Mouse (Mus musculus) liver, embryonic 15.5 days (tissue): Measurements from ENCODE around the gene Pdlim7. TPM values are rescaled to one million over a fixed set of nuclear protein-coding genes. Genes with fewer than 3 reads are reported as not detected.
A peak's percentile ranks its signal among the peaks of the same experiment; 100 is the strongest.

ENCODE experiments used
- ATAC-seq: fragments of 200-750 bp; cut with Nextera tagmentation; 2 replicates; pipeline ENCODE4 v1.8.0; 2017; ENCODE audit warnings: moderate number of reproducible peaks, mild to moderate bottlenecking, moderate library complexity; ENCODE audit not compliant: insufficient read depth
- H3K27ac ChIP-seq: fragments of 300-500 bp; sonication (generic); replicated peaks from 2 replicates; pipeline ENCODE4 v1.5.1; 2015; ENCODE audit warnings: mild to moderate bottlenecking, inconsistent platforms
- H3K27me3 ChIP-seq: fragments of 300-500 bp; sonication (generic); 2 replicates; pipeline ENCODE4 v1.6.1; 2015; ENCODE audit warnings: mild to moderate bottlenecking, inconsistent platforms
- H3K36me3 ChIP-seq: fragments of 300-500 bp; sonication (generic); replicated peaks from 2 replicates; pipeline ENCODE4 v1.6.1; 2015; ENCODE audit warnings: moderate library complexity, mild to moderate bottlenecking, inconsistent platforms
- H3K4me1 ChIP-seq: fragments of 300-500 bp; sonication (generic); replicated peaks from 2 replicates; pipeline ENCODE4 v1.6.1; 2015; ENCODE audit warnings: inconsistent platforms
- H3K4me2 ChIP-seq: fragments of 300-500 bp; sonication (generic); 2 replicates; pipeline ENCODE4 v1.6.1; 2015; ENCODE audit warnings: moderate library complexity, mild to moderate bottlenecking, inconsistent platforms
- H3K4me3 ChIP-seq: fragments of 300-500 bp; sonication (generic); replicated peaks from 2 replicates; pipeline ENCODE4 v1.5.1; 2015; ENCODE audit warnings: mild to moderate bottlenecking, inconsistent platforms
- H3K9ac ChIP-seq: fragments of 300-500 bp; sonication (generic); 2 replicates; pipeline ENCODE4 v1.6.1; 2015; ENCODE audit warnings: moderate library complexity, mild to moderate bottlenecking, inconsistent platforms
- H3K9me3 ChIP-seq: fragments of 300-500 bp; sonication (generic); replicated peaks from 2 replicates; pipeline ENCODE4 v1.6.1; 2016; ENCODE audit warnings: inconsistent platforms
- WGBS: fragments of 180-500 bp; shearing (Covaris S2); methylation state at CpG from one replicate; pipeline ENCODE4 v1.1.7; 2015; ENCODE audit warnings: mixed read lengths; ENCODE audit not compliant: insufficient replicate concordance; 5-methylcytosine and 5-hydroxymethylcytosine counted together
- polyA plus RNA-seq: library from polyadenylated mRNA; unstranded; fragments of >200 nt; fragmentation: Nextera tagmentation; extraction: Ambion mirVana; gene quantifications from 2 replicates; pipeline ENCODE4 v1.2.1, GENCODE M21; 2015

Pdlim7 gene
- polyA plus RNA-seq, 1 experiment from 2014 or later, result 25.2 TPM

DNA sequence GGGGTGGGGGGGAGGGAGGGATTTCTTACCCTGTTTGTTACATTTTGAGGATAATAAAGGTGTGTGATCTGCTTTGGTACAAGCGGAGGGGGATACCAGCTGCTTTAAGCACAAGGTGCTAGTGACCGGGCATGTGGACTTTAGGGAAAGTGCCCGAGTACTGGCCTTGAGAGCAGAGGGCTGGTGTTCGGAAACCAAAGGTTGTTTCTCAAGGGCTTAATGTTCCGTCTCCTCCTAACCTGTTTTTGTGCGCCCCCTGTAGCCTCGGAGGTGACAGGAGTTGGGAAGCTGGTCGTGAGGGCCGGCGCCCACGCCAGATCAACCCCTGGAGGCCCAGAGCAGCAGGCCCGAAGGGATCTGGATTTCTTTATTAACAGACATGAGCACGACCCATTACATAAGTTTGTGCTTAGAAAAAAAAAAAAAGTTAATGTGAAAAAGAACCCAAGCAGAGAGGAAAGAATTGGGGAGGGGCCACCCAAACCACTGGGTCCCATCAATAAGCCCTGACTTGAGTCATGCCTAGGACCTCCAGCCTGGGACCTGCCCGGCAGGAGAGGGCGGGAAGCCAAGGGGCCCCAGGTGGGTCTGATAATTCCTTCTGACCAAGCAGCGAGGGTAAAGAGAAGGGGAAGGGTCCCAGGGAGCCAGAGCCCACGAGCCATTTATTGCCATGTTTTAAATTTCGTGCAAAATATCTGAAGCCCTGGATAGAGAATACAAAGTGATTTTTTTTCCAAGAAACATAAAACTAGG, 40.2 kb downstream of the Pdlim7 start:
- H3K9me3 ChIP-seq, result no peaks in the 10 kb centered on the region
- 17% methylated on average over 18 of the region's 18 CpGs for WGBS
- no peak for ATAC-seq
- H3K27me3 ChIP-seq, result peaks cover 86% of the 10 kb centered on the region
- H3K36me3 ChIP-seq, result no peaks in the 10 kb centered on the region
- no peak overlapping the region for H3K27ac ChIP-seq
- H3K4me1 ChIP-seq, result peaks cover 27% of the 10 kb centered on the region
- peak overlapping the region; percentile 91 for H3K4me2 ChIP-seq
- H3K9ac ChIP-seq, result no peak overlapping the region
- peak overlapping the region; percentile 59 for H3K4me3 ChIP-seq

DNA sequence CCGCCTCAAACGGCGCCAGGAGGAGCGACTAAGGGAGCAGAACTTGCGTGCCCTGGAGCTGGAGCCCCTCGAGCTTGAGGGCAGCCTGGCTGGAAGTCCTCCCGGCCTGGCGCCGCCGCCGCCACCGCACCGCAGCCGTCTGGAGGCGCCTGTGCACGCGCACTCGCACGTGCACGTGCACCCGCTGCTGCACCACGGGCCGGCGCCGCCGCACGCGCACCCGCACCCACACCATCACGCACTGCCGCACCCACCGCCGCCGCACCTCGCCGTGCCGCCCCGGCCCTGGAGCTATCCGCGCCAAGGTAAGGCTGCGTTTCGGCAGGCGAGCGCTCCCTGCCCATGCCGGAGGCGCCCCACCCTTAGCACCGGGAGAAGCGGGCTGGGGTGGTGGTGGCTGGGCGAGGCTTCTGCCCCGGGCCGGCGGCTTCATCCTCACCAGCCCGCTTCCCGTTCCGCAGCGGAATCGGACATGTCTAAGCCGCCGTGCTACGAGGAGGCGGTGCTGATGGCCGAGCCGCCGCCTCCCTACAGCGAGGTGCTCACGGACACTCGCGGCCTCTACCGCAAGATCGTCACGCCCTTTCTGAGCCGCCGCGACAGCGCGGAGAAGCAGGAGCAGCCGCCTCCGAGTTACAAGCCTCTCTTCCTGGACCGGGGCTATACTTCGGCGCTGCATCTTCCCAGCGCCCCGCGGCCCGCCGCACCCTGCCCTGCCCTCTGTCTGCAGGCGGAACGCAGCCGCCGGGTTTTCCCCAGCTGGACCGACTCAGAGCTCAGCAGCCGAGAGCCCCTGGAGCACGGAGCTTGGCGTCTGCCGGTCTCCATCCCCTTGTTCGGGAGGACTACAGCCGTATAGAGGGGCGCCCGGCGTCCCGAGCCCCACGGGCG, 41.1 kb downstream of the Pdlim7 start:
- peak overlapping the region; percentile 59 for H3K4me3 ChIP-seq
- no peaks in the 10 kb centered on the region for H3K9me3 ChIP-seq
- WGBS, result under 1% methylated on average over 102 of the region's 103 CpGs
- peak overlapping the region; percentile 46; the same call in 1 of the 2 replicates for H3K9ac ChIP-seq
- peak overlapping the region; percentile 91 for H3K4me2 ChIP-seq
- peaks cover 27% of the 10 kb centered on the region for H3K4me1 ChIP-seq
- H3K27me3 ChIP-seq, result peaks cover 94% of the 10 kb centered on the region
- 0 out of 2 replicates have a peak, but pooled peaks have one; percentile 15 for ATAC-seq
- H3K36me3 ChIP-seq, result no peaks in the 10 kb centered on the region
- H3K27ac ChIP-seq, result no peak overlapping the region

DNA sequence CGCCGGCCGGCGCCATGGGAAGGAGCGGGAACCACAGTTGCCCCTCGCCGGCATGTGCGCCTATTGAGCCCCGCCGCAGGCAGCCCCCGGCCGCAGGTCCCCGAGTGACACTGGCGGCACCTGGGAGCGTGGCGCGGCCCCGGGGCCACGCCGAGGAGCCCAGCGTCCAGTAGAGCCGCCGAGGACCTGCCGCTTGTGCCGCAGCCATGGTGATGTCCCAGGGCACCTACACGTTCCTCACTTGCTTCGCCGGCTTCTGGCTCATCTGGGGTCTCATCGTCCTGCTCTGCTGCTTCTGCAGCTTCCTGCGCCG, 41.7 kb downstream of the Pdlim7 start:
- WGBS, result under 1% methylated on average over 31 of the region's 31 CpGs
- H3K9ac ChIP-seq, result peak overlapping the region; percentile 46; the same call in 1 of the 2 replicates
- no peaks in the 10 kb centered on the region for H3K36me3 ChIP-seq
- H3K9me3 ChIP-seq, result no peaks in the 10 kb centered on the region
- peak overlapping the region; percentile 59 for H3K4me3 ChIP-seq
- H3K4me2 ChIP-seq, result peak overlapping the region; percentile 91
- no peak overlapping the region for H3K27ac ChIP-seq
- 0 out of 2 replicates have a peak, but pooled peaks have one; percentile 10 for ATAC-seq
- peaks cover 100% of the 10 kb centered on the region for H3K27me3 ChIP-seq
- H3K4me1 ChIP-seq, result peaks cover 27% of the 10 kb centered on the region

DNA sequence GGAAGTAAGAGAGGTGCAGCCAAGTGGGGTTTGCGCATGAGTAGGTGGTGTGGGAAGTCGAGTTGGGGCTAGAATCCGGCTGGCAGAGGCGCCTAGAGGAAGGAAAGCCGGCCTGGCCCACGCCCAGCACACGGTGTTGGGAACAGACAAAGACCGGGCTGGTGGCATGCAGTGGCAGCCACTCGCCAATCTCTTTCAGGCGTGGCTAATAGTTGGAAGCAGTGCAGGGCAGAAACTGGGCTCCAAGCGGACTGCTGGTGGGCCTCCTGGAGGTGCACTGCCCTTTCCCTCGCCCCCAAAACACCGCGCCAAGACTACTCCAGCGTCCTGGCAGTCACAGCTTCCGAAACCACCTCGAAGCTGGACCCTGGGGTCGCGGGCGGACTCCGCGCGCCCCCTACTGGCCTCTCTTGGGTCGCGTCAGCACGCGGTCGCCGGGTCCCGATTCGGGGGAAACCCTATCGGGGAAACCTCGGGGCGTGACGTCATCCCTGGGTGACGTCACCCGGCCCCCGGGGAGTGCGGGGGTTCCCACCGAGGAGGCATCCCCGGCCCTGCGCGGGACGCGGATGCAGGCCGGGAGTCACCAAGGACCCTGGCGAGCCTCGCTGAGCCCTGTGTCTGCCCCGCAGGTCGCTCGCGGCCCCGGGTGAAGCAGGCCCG, 42.2 kb downstream of the Pdlim7 start:
- Histone ChIP-seq H3K4me1 (peaks cover 27% of the 10 kb centered on the region), H3K36me3 (no peaks in the 10 kb centered on the region), H3K27me3 (peaks cover 100% of the 10 kb centered on the region), H3K4me3 (peak overlapping the region; percentile 59), H3K9ac (peak overlapping the region; percentile 46; the same call in 1 of the 2 replicates), H3K27ac (no peak overlapping the region), H3K4me2 (peak overlapping the region; percentile 91), H3K9me3 (no peaks in the 10 kb centered on the region)
- peak; percentile 52 for ATAC-seq
- WGBS, result under 1% methylated on average over 54 of the region's 54 CpGs

DNA sequence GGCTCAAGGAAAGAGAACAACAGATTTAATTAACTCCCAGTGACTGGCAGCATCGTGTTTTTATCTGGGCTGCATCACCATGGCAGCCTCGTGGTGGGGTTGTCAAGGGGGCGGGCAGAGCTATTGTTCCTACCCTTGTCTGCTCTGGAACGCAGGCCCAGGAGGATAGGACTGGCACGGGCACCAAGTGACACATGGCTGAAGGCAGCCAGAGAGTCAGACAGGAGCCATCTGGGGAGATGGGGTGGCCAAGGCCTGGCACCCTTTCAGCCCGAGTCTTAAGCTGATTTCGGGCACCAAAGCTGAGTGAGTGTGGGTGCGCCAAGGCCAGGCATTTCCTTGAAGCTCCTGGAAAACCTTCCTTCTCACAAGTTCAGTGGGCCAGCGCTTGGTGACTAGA, 43.1 kb downstream of the Pdlim7 start:
- H3K9me3 ChIP-seq, result no peaks in the 10 kb centered on the region
- no peak overlapping the region for H3K4me2 ChIP-seq
- H3K4me3 ChIP-seq, result no peak overlapping the region
- no peaks in the 10 kb centered on the region for H3K36me3 ChIP-seq
- no peak for ATAC-seq
- WGBS, result 58% methylated on average over 9 of the region's 9 CpGs
- H3K27ac ChIP-seq, result no peak overlapping the region
- peaks cover 100% of the 10 kb centered on the region for H3K27me3 ChIP-seq
- H3K9ac ChIP-seq, result no peak overlapping the region
- H3K4me1 ChIP-seq, result peaks cover 27% of the 10 kb centered on the region

DNA sequence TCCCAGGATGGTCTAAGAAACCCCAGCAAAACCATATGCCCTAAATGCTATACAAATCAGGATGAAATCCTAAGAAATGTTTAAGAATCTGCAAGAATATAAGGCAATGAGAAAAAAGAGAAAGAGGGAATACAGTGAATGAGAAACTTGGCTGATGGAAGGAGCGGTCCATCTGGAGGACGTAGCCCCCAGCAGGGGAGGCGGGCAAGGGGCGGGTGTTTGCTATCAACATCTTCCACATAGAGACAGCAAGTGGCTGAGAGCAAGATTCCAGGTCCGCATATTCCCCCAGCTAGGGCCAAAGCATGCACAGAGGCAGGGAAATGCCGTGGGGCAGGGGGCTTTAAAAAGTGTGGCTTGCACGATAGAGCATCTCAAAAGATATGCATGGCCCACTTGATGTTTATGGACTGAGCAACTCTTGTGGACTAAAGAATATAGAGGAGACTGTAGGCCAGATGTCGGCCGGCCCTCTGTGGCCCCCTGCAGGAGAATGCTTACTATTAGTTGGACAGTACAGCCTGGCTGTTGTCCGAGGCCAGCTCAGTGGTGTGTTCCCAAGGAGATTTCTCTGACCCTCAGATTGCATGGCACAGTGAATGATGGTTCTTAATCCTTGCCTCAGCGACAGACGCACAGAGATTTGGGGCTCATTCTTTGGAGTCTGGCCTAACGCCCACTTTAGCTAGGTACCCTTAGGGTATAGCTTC, 44.5 kb downstream of the Pdlim7 start:
- ATAC-seq, result no peak
- Histone ChIP-seq H3K4me3 (no peak overlapping the region), H3K9ac (no peak overlapping the region), H3K36me3 (no peaks in the 10 kb centered on the region), H3K4me1 (peaks cover 39% of the 10 kb centered on the region), H3K4me2 (no peak overlapping the region), H3K9me3 (no peaks in the 10 kb centered on the region), H3K27ac (no peak overlapping the region), H3K27me3 (peaks cover 100% of the 10 kb centered on the region)
- WGBS, result 43% methylated on average over 13 of the region's 13 CpGs

DNA sequence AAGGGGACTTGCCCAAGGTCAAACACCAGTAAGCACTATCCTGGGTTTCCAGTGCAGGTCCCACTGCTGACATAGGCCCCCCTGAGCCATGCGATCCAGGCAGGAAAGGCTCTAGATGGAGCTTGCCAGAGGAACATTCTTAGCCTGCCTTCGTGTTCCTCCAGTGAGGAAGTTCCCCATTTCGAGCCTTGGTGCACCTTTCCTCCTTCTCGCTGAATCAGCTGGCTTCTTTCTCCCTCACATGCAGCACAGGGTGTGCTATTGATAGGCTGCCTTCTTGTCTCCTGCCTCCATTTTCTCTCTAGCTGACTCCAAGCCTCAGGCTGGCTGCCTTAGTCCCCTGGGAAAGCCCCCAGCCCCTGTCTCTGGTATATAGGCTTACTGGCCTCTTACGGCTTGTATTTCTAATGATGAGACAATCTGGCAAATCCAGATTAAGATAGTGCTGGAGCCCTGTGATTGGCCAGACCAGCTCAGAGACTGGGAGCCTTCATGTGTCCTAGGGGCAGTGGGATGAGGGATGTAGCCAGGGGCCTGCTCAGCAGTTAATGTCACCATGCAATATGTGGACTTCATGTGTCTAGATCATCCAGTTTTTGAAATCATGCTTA, 47.5 kb downstream of the Pdlim7 start:
- no peak overlapping the region for H3K4me2 ChIP-seq
- no peak overlapping the region for H3K9ac ChIP-seq
- H3K4me3 ChIP-seq, result no peak overlapping the region
- H3K27ac ChIP-seq, result no peak overlapping the region
- H3K36me3 ChIP-seq, result peaks cover 12% of the 10 kb centered on the region; the same call in 1 of the 2 replicates
- 33% methylated on average over 5 of the region's 5 CpGs for WGBS
- H3K27me3 ChIP-seq, result peaks cover 90% of the 10 kb centered on the region
- no peaks in the 10 kb centered on the region for H3K9me3 ChIP-seq
- H3K4me1 ChIP-seq, result peaks cover 21% of the 10 kb centered on the region
- no peak for ATAC-seq

DNA sequence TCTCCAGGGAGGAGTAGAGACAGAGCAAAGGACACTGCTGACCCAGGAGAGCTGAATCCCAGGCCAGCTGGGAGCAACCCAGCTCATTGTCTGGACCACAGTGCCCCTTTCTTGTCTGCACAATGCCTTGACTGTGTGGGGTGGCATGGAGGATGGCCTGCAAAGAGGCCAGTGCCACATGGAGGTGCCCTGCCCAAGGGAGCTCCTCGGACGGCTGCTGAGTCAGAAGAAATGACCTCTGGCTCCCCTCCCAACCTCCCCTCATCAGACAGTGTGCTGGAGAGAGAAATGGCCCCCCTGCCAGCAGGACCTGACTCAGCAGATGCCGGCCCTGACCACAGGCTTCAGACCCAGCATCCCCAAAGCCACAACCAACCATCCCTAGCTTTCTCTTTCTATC, 48.3 kb downstream of the Pdlim7 start:
- no peaks in the 10 kb centered on the region for H3K9me3 ChIP-seq
- H3K27ac ChIP-seq, result no peak overlapping the region
- peaks cover 19% of the 10 kb centered on the region for H3K4me1 ChIP-seq
- no peak overlapping the region for H3K4me2 ChIP-seq
- ATAC-seq, result no peak
- peaks cover 17% of the 10 kb centered on the region for H3K36me3 ChIP-seq
- no peak overlapping the region for H3K9ac ChIP-seq
- peaks cover 83% of the 10 kb centered on the region for H3K27me3 ChIP-seq
- H3K4me3 ChIP-seq, result no peak overlapping the region
- WGBS, result 15% methylated on average over 3 of the region's 3 CpGs

DNA sequence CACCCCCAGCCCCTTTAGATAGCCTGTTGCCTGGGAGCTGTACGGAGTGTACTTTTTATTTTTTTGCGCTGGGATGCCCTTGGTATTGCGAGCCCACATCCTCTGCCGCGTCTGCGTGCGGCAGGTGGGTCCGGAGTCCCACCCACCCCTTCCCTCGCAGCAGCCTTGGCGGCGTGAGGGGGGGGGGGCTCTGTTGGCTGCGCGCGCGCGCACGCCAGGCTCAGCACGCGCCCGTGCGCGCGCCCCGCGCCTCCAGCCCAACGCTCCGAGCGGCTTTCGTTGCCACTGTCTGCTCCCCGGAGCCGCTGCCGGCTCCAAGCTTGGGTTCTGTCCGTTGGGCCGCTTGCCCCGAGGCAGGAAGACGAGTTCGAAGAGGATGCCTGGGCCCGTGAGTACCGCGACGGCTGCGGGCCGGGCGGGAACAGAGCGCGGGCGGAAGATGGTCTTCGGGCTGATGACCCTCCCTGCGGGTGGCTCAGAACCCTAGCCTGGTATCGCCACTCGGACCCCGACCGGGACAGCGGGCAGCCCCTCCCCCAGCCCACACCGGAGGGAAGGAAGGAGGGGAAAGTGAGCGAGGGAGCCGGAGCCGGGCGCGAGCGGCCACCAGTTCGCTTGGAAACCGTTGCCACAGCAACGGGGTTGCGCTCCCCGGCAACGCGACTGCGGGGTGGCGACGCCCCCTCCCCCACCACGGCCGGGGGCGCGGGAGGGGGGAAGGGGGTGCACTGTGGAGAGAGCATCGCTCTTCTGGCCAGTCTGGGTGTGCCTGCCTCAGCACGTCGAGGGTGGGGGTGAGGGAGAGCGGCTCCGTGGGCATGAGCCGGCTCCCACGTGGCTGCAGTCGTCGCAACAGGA, 49.2 kb downstream of the Pdlim7 start, which contains the start of gene Prr7:
Gene Prr7 (plus strand): TSS at position 241 of the 858 bp plus-strand sequence.
- Histone ChIP-seq H3K4me2 (peak within 1 kb of the TSS; percentile 75), H3K9me3 (no peaks in the 10 kb centered on the region), H3K27me3 (peaks cover 73% of the 10 kb centered on the region), H3K27ac (no peak within 1 kb of the TSS), H3K4me1 (peaks cover 19% of the 10 kb centered on the region), H3K9ac (no peak within 1 kb of the TSS), H3K4me3 (peak within 1 kb of the TSS; percentile 50), H3K36me3 (peaks cover 26% of the 10 kb centered on the region)
- ATAC-seq, result 0 out of 2 replicates have a peak, but pooled peaks have one; percentile 10
- WGBS, result under 1% methylated on average over 82 of the region's 84 CpGs
